ENCODE assay signal across 18 mouse cellular contexts in the genomic region with DNA sequence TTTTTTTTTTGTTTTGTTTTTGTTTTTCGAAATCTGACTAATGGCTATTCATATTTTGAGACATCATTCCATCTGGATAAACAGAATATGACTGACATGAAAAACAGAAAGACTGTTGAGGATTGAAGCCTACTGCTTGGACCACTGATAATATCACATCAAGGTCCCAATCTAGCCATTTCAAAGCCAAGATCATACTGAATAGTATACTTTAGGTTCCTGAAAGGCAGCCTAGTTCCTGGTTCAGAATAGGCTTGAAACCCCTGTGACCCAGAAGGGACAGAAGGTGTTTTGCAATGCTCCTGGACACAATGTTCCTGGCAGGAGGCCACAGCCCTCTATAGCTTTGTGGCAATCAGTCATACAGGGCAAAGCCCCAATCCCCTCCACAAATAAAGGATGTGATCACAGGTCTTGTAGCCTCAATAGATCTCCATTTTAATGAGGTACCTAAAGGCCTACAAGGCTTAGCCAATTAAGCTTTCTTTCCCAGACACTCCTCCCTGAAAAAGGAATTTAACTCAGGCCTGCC. TPM values are rescaled to one million over a fixed set of nuclear protein-coding genes. Genes with fewer than 3 reads are reported as not detected.
A peak's percentile ranks its signal among the peaks of the same experiment; 100 is the strongest.
DNase-seq lines count a peak whose midpoint lies in the region; ATAC-seq and TF ChIP-seq lines count a peak whose summit lies in the region.
"Had no signal": no experiment of that assay in that cellular context is flagged by ENCODE, and none has a peak within 500 bp of the region (broad histone marks: within the 10 kb centered on the region; RNA-seq: fewer than 3 reads in every experiment).

No protein-coding gene starts in this region.

- no peak overlapping the region for H3K4me2 ChIP-seq in forebrain, embryonic 11.5 days (ENCODE audit: low read depth, low read length, severe bottlenecking)
- H3K4me2 ChIP-seq in forebrain, postnatal 0 days (ENCODE audit: low read depth), result no peak overlapping the region
- H3K4me2 ChIP-seq in lung, postnatal 0 days (replicated peaks; ENCODE audit: low read depth, low read length), result no peak overlapping the region
- H3K4me2 ChIP-seq in forebrain, embryonic 12.5 days, result no peak overlapping the region

- H3K9ac ChIP-seq in forebrain, embryonic 11.5 days (ENCODE audit: low read length), result no peak overlapping the region
- no peak overlapping the region for H3K9ac ChIP-seq in forebrain, postnatal 0 days
- no peak overlapping the region for H3K9ac ChIP-seq in lung, postnatal 0 days (replicated peaks; ENCODE audit: low read depth)
- no peak overlapping the region for H3K9ac ChIP-seq in forebrain, embryonic 12.5 days
- H3K9ac ChIP-seq: liver, embryonic 14.5 days had no signal

- peak; percentile 90 for ATAC-seq in forebrain, embryonic 11.5 days (replicated peaks; ENCODE audit: low FRiP score)
- ATAC-seq in forebrain, postnatal 0 days, result no peak
- ATAC-seq in lung, postnatal 0 days, result no peak; the same call in 1 of the 2 replicates
- ATAC-seq in forebrain, embryonic 12.5 days (ENCODE audit: low FRiP score), result peak; percentile 75

- no peaks in the 10 kb centered on the region for H3K27me3 ChIP-seq in forebrain, embryonic 11.5 days (ENCODE audit: control insufficient read depth, insufficient read depth, low read length)
- H3K27me3 ChIP-seq in forebrain, postnatal 0 days (ENCODE audit: insufficient read depth, low read length), result no peaks in the 10 kb centered on the region
- H3K27me3 ChIP-seq in lung, postnatal 0 days (replicated peaks; ENCODE audit: insufficient read depth, low read length), result no peaks in the 10 kb centered on the region
- H3K27me3 ChIP-seq in forebrain, embryonic 12.5 days, result no peaks in the 10 kb centered on the region

- DNase-seq in forebrain, embryonic 11.5 days (ENCODE audit: low spot score), result peak; percentile 58
- DNase-seq in forebrain, postnatal 0 days, result no peak
- peak; percentile 81 for DNase-seq in lung, adult 18-20 months
- no peak for DNase-seq in lung, postnatal 0 days (ENCODE audit: low spot score)
- DNase-seq in lung, postnatal 36 days, result peak; percentile 88
- no peak for DNase-seq in cerebellum, adult 9-10 months
- DNase-seq in ovary, adult 18-20 months (ENCODE audit: low spot score), result no peak
- DNase-seq: adrenal gland, postnatal 10 days; cerebellum, adult 2 months; gastrocnemius, adult 2 months; layer of hippocampus, postnatal 36 days had no signal

- no peak for TF ChIP-seq EP300 in lung, postnatal 0 days (IDR thresholded peaks at IDR 0.05)

- no peak overlapping the region for H3K4me3 ChIP-seq in forebrain, embryonic 11.5 days (ENCODE audit: low read depth, low read length)
- no peak overlapping the region for H3K4me3 ChIP-seq in forebrain, postnatal 0 days (ENCODE audit: low read depth, low read length)
- H3K4me3 ChIP-seq in lung, postnatal 0 days (ENCODE audit: low read depth, low read length), result no peak overlapping the region
- no peak overlapping the region for H3K4me3 ChIP-seq in forebrain, embryonic 12.5 days (replicated peaks)
- H3K4me3 ChIP-seq: gastrocnemius, adult 2 months had no signal

- TF ChIP-seq CTCF in forebrain, postnatal 0 days (IDR thresholded peaks at IDR 0.05; ENCODE audit: low read depth), result no peak
- TF ChIP-seq CTCF in lung, postnatal 0 days (IDR thresholded peaks at IDR 0.05), result no peak

- H3K4me1 ChIP-seq in forebrain, embryonic 11.5 days (replicated peaks; ENCODE audit: control insufficient read depth, insufficient read depth, low read length), result 0 out of 2 replicates have a peak, but pooled peaks cover 2% of the 10 kb centered on the region
- no peaks in the 10 kb centered on the region for H3K4me1 ChIP-seq in forebrain, postnatal 0 days (ENCODE audit: insufficient read depth)
- no peaks in the 10 kb centered on the region for H3K4me1 ChIP-seq in lung, postnatal 0 days (ENCODE audit: insufficient read depth, low read depth, low read length)
- 0 out of 2 replicates have a peak, but pooled peaks cover 6% of the 10 kb centered on the region for H3K4me1 ChIP-seq in forebrain, embryonic 12.5 days

- no peaks in the 10 kb centered on the region for H3K36me3 ChIP-seq in forebrain, embryonic 11.5 days (ENCODE audit: control insufficient read depth, insufficient read depth, low read length)
- H3K36me3 ChIP-seq in forebrain, postnatal 0 days (ENCODE audit: insufficient read depth), result no peaks in the 10 kb centered on the region
- no peaks in the 10 kb centered on the region for H3K36me3 ChIP-seq in lung, postnatal 0 days (ENCODE audit: insufficient read depth, low read length)
- no peaks in the 10 kb centered on the region for H3K36me3 ChIP-seq in forebrain, embryonic 12.5 days (replicated peaks)

- H3K9me3 ChIP-seq in forebrain, embryonic 11.5 days (ENCODE audit: control insufficient read depth, low read length), result no peaks in the 10 kb centered on the region
- no peaks in the 10 kb centered on the region for H3K9me3 ChIP-seq in forebrain, postnatal 0 days (ENCODE audit: low read length)
- H3K9me3 ChIP-seq in lung, postnatal 0 days (ENCODE audit: low read length), result 0 out of 2 replicates have a peak, but pooled peaks cover 4% of the 10 kb centered on the region
- no peaks in the 10 kb centered on the region for H3K9me3 ChIP-seq in forebrain, embryonic 12.5 days

- no peak overlapping the region for H3K27ac ChIP-seq in forebrain, embryonic 11.5 days (ENCODE audit: low read depth, low read length)
- H3K27ac ChIP-seq in forebrain, postnatal 0 days (ENCODE audit: low read depth, low read length), result no peak overlapping the region
- H3K27ac ChIP-seq in lung, postnatal 0 days (ENCODE audit: low read length), result no peak overlapping the region
- no peak overlapping the region; the same call in 1 of the 2 replicates for H3K27ac ChIP-seq in forebrain, embryonic 12.5 days
- H3K27ac ChIP-seq: gastrocnemius, adult 2 months; liver, embryonic 14.5 days had no signal

- 75% methylated on average over 1 of the region's 1 CpGs for WGBS in forebrain, embryonic 11.5 days
- 72% methylated on average over 1 of the region's 1 CpGs for WGBS in forebrain, postnatal 0 days
- 27% methylated on average over 1 of the region's 1 CpGs for WGBS in lung, postnatal 0 days
- WGBS in forebrain, embryonic 12.5 days, result 69% methylated on average over 1 of the region's 1 CpGs

RNA-seq across cellular contexts. Expression of a gene that starts 3.2 kb away (rescaled TPM):
- not detected in 2 replicates for polyA plus RNA-seq in forebrain, embryonic 11.5 days (2014; fragmentation: Nextera tagmentation; extraction: Ambion mirVana)
- 0.15 TPM in 1 of 2 replicates, not detected in the other for total RNA-seq in forebrain, postnatal 0 days (2014; rRNA removed)
- polyA plus RNA-seq in forebrain, postnatal 0 days (2015; fragmentation: Nextera tagmentation; extraction: Ambion mirVana), result 0.17 and 1.2 TPM in 2 replicates
- 19.2 and 19.4 TPM in 2 replicates for polyA plus RNA-seq in lung, postnatal 0 days (2015; fragmentation: Nextera tagmentation; extraction: Ambion mirVana)
- not detected in 2 replicates for polyA plus RNA-seq in forebrain, embryonic 12.5 days (2016; fragmentation: Nextera tagmentation; extraction: Ambion mirVana)
- total RNA-seq: gastrocnemius, adult 2 months; layer of hippocampus, postnatal 36 days had no signal
- polyA plus RNA-seq: intestine, embryonic 14.5 days had no signal

RNA-seq across cellular contexts. Expression of a gene that starts 48.7 kb away (rescaled TPM):
- not detected in 2 replicates for polyA plus RNA-seq in forebrain, embryonic 11.5 days (2014; fragmentation: Nextera tagmentation; extraction: Ambion mirVana)
- total RNA-seq in forebrain, postnatal 0 days (2014; rRNA removed), result not detected in 2 replicates
- polyA plus RNA-seq in forebrain, postnatal 0 days (2015; fragmentation: Nextera tagmentation; extraction: Ambion mirVana), result not detected in 2 replicates
- polyA plus RNA-seq in lung, postnatal 0 days (2015; fragmentation: Nextera tagmentation; extraction: Ambion mirVana), result not detected in 2 replicates
- polyA plus RNA-seq in forebrain, embryonic 12.5 days (2016; fragmentation: Nextera tagmentation; extraction: Ambion mirVana), result not detected in 2 replicates
- total RNA-seq: adrenal gland, postnatal 10 days; gastrocnemius, adult 2 months; layer of hippocampus, postnatal 36 days; monocyte, adult 5-6 weeks; neutrophil, adult 5-6 weeks had no signal
- polyA plus RNA-seq: cerebellum, adult 2 months; intestine, embryonic 14.5 days; liver, embryonic 14.5 days; stomach, embryonic 16.5 days; urinary bladder, adult 2 months had no signal

RNA-seq across cellular contexts. Expression of a gene that starts 57.6 kb away (rescaled TPM):
- 0.16 and 0.44 TPM in 2 replicates for polyA plus RNA-seq in forebrain, embryonic 11.5 days (2014; fragmentation: Nextera tagmentation; extraction: Ambion mirVana)
- 1.2 and 2.1 TPM in 2 replicates for total RNA-seq in forebrain, postnatal 0 days (2014; rRNA removed)
- 1.5 and 1.9 TPM in 2 replicates for polyA plus RNA-seq in forebrain, postnatal 0 days (2015; fragmentation: Nextera tagmentation; extraction: Ambion mirVana)
- polyA plus RNA-seq in lung, postnatal 0 days (2015; fragmentation: Nextera tagmentation; extraction: Ambion mirVana), result 47.1 and 69.6 TPM in 2 replicates
- 0.36 TPM in 1 of 2 replicates, not detected in the other for polyA plus RNA-seq in forebrain, embryonic 12.5 days (2016; fragmentation: Nextera tagmentation; extraction: Ambion mirVana)
- total RNA-seq: adrenal gland, postnatal 10 days; gastrocnemius, adult 2 months; monocyte, adult 5-6 weeks; neutrophil, adult 5-6 weeks had no signal
- polyA plus RNA-seq: intestine, embryonic 14.5 days; liver, embryonic 14.5 days had no signal

Comparison
In these comparisons a context has a peak if more than half of its experiments do, and no peak if none do; other contexts are left out.
1. ATAC-seq: peak in forebrain, embryonic 11.5 days (single experiment) and forebrain, embryonic 12.5 days (single experiment); none in forebrain, postnatal 0 days (single experiment) and lung, postnatal 0 days (single experiment).
2. DNase-seq: peak in forebrain, embryonic 11.5 days (single experiment), lung, adult 18-20 months (2 of 2) and lung, postnatal 36 days (single experiment); none in forebrain, postnatal 0 days (single experiment), lung, postnatal 0 days (single experiment), cerebellum, adult 9-10 months (single experiment) and ovary, adult 18-20 months (single experiment).
3. RNA of a gene that starts 57.6 kb away (polyA plus RNA-seq): 47.1 to 69.6 TPM in lung, postnatal 0 days; 1.5 to 1.9 TPM in forebrain, postnatal 0 days, 0.16 to 0.44 TPM in forebrain, embryonic 11.5 days and 0.36 TPM in forebrain, embryonic 12.5 days; every median in the first group is over 10 times any median in the second.